Mouse (Mus musculus) layer of hippocampus, postnatal 14 days (tissue): ENCODE data around the gene Rbfox2. TPM values are rescaled to one million over a fixed set of nuclear protein-coding genes. Genes with fewer than 3 reads are reported as not detected.
"Not testable (repeated sequence)": the region's sequence is repeated elsewhere in the genome, so short reads cannot be mapped to it uniquely, and the experiment has no call there.

Experiments
- DNase-seq, 2 experiments: peaks; one replicate each; pipeline ENCODE4 v3.0.0; 2021 to 2022; ENCODE audit warnings: low spot score in 2 of 2, mixed read lengths in 1 of 2
- total RNA-seq, 2 experiments: library from RNA; stranded (reverse); gene quantifications; 2 replicates each; pipeline ENCODE4 v1.2.3; 2021

Gene Rbfox2
- total RNA-seq, 2 experiments from 2014 or later, result 228 to 234 TPM

GRCm38 (mm10) chr15:77072556-77073163 lies 234.1 kb downstream of the Rbfox2 start:
- DNase-seq, result no peak

- no peak for DNase-seq
Observed at GRCm38 (mm10) chr15:77071501-77071900, 235.3 kb downstream of the Rbfox2 start.

- DNase-seq, result no peak
Observed at GRCm38 (mm10) chr15:77070745-77071268, 236.0 kb downstream of the Rbfox2 start.

- DNase-seq, result no peak
Observed at GRCm38 (mm10) chr15:77069019-77069418, 237.8 kb downstream of the Rbfox2 start.

- no peak for DNase-seq
Observed at GRCm38 (mm10) chr15:77068439-77068861, 238.4 kb downstream of the Rbfox2 start.

DNA sequence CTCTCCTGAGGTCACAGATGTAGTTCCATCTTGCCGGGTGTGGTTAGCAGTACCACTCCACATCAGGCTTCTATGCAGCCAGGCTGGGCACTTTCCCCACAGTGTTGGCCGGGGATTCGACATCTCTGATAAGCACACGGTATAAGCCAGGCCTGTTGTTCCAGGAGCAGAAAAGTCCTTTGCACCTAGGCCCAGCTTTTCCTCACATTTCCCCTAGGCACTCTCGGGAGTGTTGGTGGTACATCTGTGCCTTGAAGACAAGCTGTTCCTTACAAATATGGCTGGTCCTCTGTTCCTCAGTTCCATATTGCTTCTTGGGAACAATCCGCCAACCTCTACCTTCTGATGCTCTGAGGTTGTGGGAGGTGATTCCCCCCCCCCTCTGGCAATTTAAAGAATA lies 240.6 kb downstream of the Rbfox2 start:
- no peak for DNase-seq

- no peak for DNase-seq
Observed at GRCm38 (mm10) chr15:77065259-77065852, 241.4 kb downstream of the Rbfox2 start.

GRCm38 (mm10) chr15:77062746-77063145 lies 244.1 kb downstream of the Rbfox2 start:
- no peak for DNase-seq

DNA sequence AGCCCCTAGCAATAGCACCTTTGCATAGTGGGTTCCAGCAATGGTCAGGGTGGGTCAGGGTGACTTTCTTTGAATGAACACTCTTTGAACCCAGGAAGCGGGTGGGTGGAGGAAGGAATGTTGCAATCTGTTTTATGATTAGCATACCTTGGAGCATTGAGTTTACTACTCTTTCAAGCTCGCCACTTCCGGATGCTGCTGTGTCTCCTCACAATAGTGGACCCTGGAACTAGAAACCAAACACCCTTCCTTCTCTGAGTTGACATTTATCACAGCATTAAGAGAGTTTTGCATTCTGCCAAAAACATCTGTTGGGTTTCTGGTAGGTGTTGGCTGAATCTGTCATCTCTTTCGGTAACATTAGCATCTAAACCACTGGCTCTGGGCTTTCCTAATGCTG lies 247.4 kb downstream of the Rbfox2 start:
- DNase-seq, result not testable (repeated sequence)

GRCm38 (mm10) chr15:77058566-77058965 lies 248.2 kb downstream of the Rbfox2 start:
- DNase-seq, result no peak

DNA sequence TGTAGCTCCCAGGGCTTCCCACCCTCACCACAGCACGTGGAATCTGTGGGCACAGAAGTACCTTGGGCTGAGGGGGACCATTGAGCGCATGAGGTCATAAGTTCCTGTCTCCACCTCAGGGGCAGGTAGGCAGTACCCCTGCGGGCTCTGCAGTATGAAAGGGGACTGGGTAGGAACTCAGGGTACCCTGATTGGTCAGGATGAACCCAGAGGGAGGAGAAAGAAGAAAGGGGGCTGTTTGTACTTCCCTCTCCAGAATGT lies 250.1 kb downstream of the Rbfox2 start:
- no peak for DNase-seq

DNA sequence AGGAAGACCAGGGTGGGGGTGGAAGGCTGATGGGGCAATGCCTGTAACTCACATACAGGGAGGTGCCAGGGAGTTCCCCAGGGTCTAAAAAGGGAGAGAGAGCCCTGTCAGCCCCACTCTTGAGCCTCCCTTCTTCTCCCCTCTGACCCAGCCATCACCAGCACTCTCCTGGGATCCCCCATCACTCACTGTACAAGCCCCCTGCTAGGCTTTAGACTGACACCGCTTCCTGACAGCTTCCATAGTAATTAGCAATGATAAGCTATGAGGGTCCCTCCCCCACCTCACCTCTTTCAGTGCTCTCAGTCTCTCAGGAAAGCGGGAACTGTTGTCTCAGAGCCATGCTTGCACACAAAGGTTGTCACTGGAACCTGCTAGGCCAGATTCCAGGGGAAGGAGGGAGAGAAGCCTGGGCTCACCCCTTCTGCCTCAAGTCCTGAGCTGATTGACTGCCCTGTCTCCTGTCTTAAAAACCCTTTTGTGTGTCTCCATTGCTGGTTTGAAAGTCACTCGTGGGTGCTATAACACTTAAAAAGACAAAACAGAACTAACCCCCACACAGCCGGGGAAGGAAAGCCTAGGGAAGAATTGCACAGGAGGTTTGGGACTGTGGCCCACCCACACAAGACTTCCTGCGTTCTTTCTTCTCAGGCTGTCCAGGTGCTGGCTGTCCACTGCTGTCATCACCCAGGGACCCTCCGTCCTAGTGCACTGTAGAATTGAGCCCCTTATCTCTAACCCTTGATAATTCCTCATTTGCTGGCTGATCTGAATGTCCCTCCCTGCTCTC lies 250.6 kb downstream of the Rbfox2 start:
- DNase-seq, result no peak

- DNase-seq, result no peak
Observed at GRCm38 (mm10) chr15:77054611-77055175, 252.1 kb downstream of the Rbfox2 start.

DNA sequence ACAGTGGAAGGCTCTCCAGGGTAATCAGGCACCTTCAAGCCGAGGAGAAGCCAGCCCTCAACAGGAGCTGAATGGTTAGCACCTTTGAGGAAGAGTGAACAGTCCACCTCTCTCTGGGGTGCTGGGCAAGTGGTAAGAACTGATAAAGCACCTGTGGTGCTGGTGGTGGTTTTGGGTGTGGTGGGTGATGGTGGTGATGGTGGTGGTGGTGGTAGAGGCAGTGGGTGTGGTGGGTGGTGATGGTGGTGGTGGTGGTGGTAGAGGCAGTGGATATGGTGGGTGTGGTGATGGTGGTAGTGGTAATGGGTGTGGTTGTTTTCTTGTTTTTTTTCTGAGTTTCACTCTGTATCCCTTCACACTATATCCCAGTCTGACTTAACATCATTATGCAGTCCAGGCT lies 253.8 kb downstream of the Rbfox2 start:
- DNase-seq, result no peak

DNA sequence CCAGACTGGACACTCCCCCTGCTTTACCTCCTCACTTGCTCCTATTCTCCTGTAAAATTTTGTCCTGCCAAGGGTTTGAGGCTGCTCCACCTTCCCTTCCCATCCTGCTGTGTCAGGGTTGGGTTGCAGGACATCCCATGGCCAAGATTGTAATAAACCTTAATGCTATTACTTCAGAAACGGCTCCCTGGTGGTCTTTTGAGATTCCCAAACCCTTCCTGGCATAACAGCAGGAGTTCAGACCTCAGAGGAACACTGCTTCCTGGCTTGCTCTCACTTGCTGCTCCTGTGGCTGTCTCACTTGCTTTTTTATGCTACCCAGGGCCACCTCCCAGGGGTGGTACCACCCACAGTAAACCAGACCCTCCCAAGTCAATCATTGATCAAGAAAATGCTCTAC lies 254.6 kb downstream of the Rbfox2 start:
- no peak for DNase-seq

GRCm38 (mm10) chr15:77050570-77050969 lies 256.2 kb downstream of the Rbfox2 start, which contains the start of gene Mb:
Gene Mb (minus strand): TSS chr15:77050670.
- no peak for DNase-seq

- DNase-seq, result no peak
Observed at GRCm38 (mm10) chr15:77045609-77046008, 261.2 kb downstream of the Rbfox2 start.

DNA sequence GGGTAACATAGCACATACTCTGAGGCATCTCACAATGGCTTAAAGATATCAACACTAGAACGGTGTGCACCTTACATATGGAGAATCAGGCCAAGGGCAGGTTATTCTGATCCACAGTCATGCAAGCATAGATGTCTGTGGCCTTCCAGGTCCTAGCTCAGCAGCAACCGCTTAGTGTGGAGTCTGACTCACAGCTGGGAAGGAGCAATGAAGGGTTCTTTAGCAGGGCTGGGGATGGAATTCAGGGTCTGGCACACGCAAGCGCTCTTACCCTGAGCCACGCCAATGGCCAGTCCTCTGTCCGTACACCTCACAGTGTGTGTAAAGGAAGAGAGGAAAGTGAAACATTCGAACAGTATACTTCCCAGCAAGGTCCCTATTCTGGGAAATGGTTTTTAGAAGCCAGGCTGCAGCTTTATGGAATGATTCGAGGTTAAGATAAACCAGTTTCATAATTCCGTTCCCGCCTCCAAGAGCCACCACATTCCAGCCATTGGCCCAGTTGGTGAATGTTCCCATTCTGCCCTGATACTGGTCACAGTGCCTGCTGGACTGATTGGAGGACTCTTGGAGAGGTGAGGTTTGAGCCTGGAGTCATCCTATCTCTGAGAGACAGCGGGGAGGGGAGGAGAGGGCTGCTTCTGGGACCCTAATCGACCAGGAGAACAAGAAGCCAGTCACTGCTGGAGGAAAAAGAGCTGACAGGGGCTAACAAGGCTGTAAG lies 262.0 kb downstream of the Rbfox2 start, which contains the start of gene Apol6:
Apol6 (plus strand) TSS at position 133 of the 724 bp plus-strand sequence.
- DNase-seq, result no peak

DNA sequence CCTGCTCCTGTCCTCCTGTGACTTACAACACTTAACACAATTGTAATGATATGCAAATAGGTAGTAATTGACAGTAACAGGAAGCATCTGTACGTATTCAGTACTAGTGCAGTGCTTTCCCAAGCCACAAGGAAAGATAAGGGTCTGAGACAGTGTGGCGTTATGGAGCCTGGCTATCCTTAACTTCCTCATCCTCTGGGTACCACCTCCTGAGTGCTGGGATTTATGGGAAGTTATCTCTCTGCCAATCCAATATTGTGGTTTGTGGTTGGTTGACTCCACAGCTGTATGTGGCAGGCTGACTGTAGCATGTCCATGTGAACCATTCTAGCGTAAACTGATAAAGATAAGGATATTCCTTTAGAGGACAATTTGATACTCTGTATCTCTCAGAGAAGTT lies 266.0 kb downstream of the Rbfox2 start:
- no peak for DNase-seq

DNA sequence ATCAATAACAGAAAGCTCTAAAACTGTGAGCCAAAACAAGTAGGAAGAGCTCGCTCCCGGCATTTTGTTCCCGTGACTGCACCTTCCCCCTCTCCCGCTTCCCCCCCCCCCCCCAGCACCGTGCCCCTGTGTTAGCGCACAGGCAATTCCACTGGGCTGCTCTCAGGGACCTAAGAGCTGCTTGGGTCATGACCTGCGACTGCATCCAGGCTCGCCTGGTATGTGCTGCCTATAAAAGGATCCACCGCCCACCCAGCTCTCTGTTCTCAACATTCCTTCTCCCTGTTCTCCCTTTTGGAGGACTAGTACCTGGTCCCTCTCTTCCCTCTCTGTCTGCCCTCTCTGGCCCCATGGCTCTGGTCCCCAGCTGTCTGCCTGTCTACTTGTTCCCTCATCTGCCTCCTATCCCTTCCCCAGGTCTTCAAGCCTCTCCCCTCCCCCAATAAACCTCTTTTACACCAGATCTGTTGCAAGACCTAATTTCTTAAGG lies 267.5 kb downstream of the Rbfox2 start:
- DNase-seq, result no peak
